Mouse (Mus musculus) heart, embryonic 14.5 days (tissue): ENCODE data around the gene Efr3b. TPM values are rescaled to one million over a fixed set of nuclear protein-coding genes. Genes with fewer than 3 reads are reported as not detected.
A peak's percentile ranks its signal among the peaks of the same experiment; 100 is the strongest.

Experiments
- ATAC-seq: fragments of 200-750 bp; cut with Nextera tagmentation; 2 replicates; pipeline ENCODE4 v1.8.0; 2017; ENCODE audit warnings: low read depth, moderate TSS enrichment; ENCODE audit not compliant: insufficient number of reproducible peaks, insufficient read depth, low FRiP score
- H3K27ac ChIP-seq, 2 experiments: fragments of 200-500 bp in 1 of 2; fragments of 300-500 bp in 1 of 2; sonication (generic) in 1 of 2; replicated peaks in 1 of 2; 2 replicates each; pipeline ENCODE4 v1.5.1; 2012 to 2014; ENCODE audit warnings: low read depth in 2 of 2, low read length in 2 of 2, control low read depth in 1 of 2, mild to moderate bottlenecking in 1 of 2, mixed read lengths in 1 of 2; ENCODE audit not compliant: control insufficient read depth in 1 of 2, insufficient read depth in 1 of 2
- H3K27me3 ChIP-seq: fragments of 300-500 bp; sonication (generic); 2 replicates; pipeline ENCODE4 v1.6.1; 2014; ENCODE audit warnings: mild to moderate bottlenecking, low read length, control low read depth; ENCODE audit not compliant: control insufficient read depth, insufficient read depth
- H3K36me3 ChIP-seq: fragments of 300-500 bp; sonication (generic); 2 replicates; pipeline ENCODE4 v1.6.1; 2014; ENCODE audit warnings: mild to moderate bottlenecking, control low read depth, low read length, mixed read lengths; ENCODE audit not compliant: control insufficient read depth, insufficient read depth
- H3K4me1 ChIP-seq, 2 experiments: fragments of 200-500 bp in 1 of 2; fragments of 300-500 bp in 1 of 2; sonication (generic) in 1 of 2; 2 replicates each; pipeline ENCODE4 v1.6.1; 2012 to 2014; ENCODE audit warnings: low read length in 2 of 2, control low read depth in 1 of 2, mixed read lengths in 1 of 2; ENCODE audit not compliant: control insufficient read depth in 2 of 2, insufficient read depth in 2 of 2
- H3K4me2 ChIP-seq: fragments of 300-500 bp; sonication (generic); 2 replicates; pipeline ENCODE4 v1.6.1; 2014; ENCODE audit warnings: mild to moderate bottlenecking, low read length
- H3K4me3 ChIP-seq, 2 experiments: fragments of 200-500 bp in 1 of 2; fragments of 300-500 bp in 1 of 2; sonication (generic) in 1 of 2; 2 replicates each; pipeline ENCODE4 v1.5.1; 2012 to 2014; ENCODE audit warnings: low read length in 2 of 2, mild to moderate bottlenecking in 2 of 2, control low read depth in 1 of 2, low read depth in 1 of 2, moderate library complexity in 1 of 2; ENCODE audit not compliant: control insufficient read depth in 1 of 2, insufficient read depth in 1 of 2
- H3K9ac ChIP-seq: fragments of 300-500 bp; sonication (generic); 2 replicates; pipeline ENCODE4 v1.6.1; 2014; ENCODE audit warnings: mild to moderate bottlenecking, low read length
- H3K9me3 ChIP-seq: fragments of 300-500 bp; sonication (generic); 2 replicates; pipeline ENCODE4 v1.6.1; 2016; ENCODE audit warnings: low read length, control low read depth; ENCODE audit not compliant: control insufficient read depth
- WGBS: fragments of 180-500 bp; shearing (Covaris S2); extraction: QIAGEN DNeasy Blood & Tissue Kit; methylation state at CpG from one replicate; pipeline ENCODE4 v1.1.7; 2014; 5-methylcytosine and 5-hydroxymethylcytosine counted together
- polyA plus RNA-seq: library from polyadenylated mRNA; unstranded; fragments of >200 nt; fragmentation: Nextera tagmentation; extraction: Ambion mirVana; gene quantifications from 2 replicates; pipeline ENCODE4 v1.2.1, GENCODE M21; 2014

The Efr3b gene
- polyA plus RNA-seq, 1 experiment from 2014 or later, result 4.4 TPM

- 60% methylated on average over 4 of the region's 4 CpGs for WGBS
- ATAC-seq, result no peak
- H3K4me1 ChIP-seq, result peaks cover 14 to 19% of the 10 kb centered on the region in 2 experiments; a peak in 3 of 4 replicates
- no peaks in the 10 kb centered on the region for H3K27me3 ChIP-seq
- no peak overlapping the region for H3K27ac ChIP-seq
- no peak overlapping the region for H3K4me2 ChIP-seq
- H3K4me3 ChIP-seq, result no peak overlapping the region
- no peak overlapping the region for H3K9ac ChIP-seq
- no peaks in the 10 kb centered on the region for H3K9me3 ChIP-seq
- H3K36me3 ChIP-seq, result no peaks in the 10 kb centered on the region
These were observed 9.7 kb downstream of the Efr3b start for GRCm38 (mm10) chr12:4029064-4029463.

- no peak for ATAC-seq
- Histone ChIP-seq H3K27me3 (no peaks in the 10 kb centered on the region), H3K4me3 (no peak overlapping the region), H3K9ac (no peak overlapping the region), H3K4me2 (no peak overlapping the region), H3K27ac (no peak overlapping the region), H3K9me3 (no peaks in the 10 kb centered on the region), H3K36me3 (no peaks in the 10 kb centered on the region), H3K4me1 (peaks cover 14 to 23% of the 10 kb centered on the region in 2 experiments; a peak in 3 of 4 replicates)
- WGBS, result 59% methylated on average over 11 of the region's 11 CpGs
These were observed 10.2 kb downstream of the Efr3b start for GRCm38 (mm10) chr12:4028516-4028915.

- Histone ChIP-seq H3K9me3 (no peaks in the 10 kb centered on the region), H3K27ac (peak overlapping the region; percentile 40 to 89; a peak in 2 of 4 replicates), H3K36me3 (no peaks in the 10 kb centered on the region), H3K27me3 (no peaks in the 10 kb centered on the region), H3K4me1 (peaks cover 25 to 39% of the 10 kb centered on the region in 2 experiments), H3K4me3 (no peak overlapping the region), H3K9ac (peak overlapping the region; percentile 35; the same call in 1 of the 2 replicates), H3K4me2 (no peak overlapping the region)
- no peak for ATAC-seq
- 33% methylated on average over 5 of the region's 5 CpGs for WGBS
These were observed 14.4 kb downstream of the Efr3b start for GRCm38 (mm10) chr12:4024356-4024755.

DNA sequence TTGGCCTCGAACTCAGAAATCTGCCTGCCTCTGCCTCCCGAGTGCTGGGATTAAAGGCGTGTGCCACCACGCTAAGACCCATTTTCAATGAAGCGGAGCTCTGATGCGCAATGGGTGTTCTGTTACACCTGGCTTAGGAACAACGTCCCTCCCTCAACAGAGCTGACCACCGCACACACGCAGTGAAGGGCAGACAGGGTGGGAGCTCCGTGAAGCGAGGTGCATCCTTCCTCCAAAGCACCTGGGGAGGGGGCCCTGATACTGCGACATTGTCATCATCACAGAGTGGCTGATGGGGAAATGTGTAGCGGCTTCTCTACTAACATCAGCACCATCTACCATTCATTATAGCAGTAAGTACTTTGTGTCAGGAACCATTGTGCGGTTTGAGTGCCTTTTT is 15.2 kb downstream of the Efr3b start:
- 95% methylated on average over 14 of the region's 14 CpGs for WGBS
- Histone ChIP-seq H3K4me3 (no peak overlapping the region), H3K27me3 (no peaks in the 10 kb centered on the region), H3K4me1 (peaks cover 23 to 39% of the 10 kb centered on the region in 2 experiments), H3K9me3 (no peaks in the 10 kb centered on the region), H3K27ac (peak overlapping the region in 1 of 2 experiments; percentile 89; a peak in 1 of 4 replicates), H3K36me3 (no peaks in the 10 kb centered on the region), H3K9ac (no peak overlapping the region), H3K4me2 (no peak overlapping the region)
- no peak for ATAC-seq

DNA sequence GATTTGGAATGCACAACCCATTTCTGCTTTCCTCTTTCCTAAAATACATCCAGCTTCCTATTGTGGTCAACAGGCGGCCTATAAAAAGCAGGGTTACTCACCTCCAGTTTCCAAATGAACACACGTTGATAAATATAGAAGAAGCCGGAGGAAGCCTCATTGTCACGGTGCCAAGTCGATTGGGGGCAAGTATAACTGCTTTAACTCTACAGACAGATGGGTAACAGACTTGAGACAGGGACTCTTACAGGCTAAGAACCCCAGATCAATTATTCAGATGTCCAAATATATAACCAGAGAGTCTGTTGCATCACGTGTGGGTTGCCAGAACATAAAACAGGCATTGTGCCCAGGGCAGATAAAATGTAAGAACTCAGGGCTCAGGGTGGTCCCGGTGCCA is 15.9 kb downstream of the Efr3b start:
- no peaks in the 10 kb centered on the region for H3K36me3 ChIP-seq
- H3K4me1 ChIP-seq, result peaks cover 20 to 39% of the 10 kb centered on the region in 2 experiments
- peak overlapping the region; percentile 48 for H3K4me2 ChIP-seq
- peak overlapping the region; percentile 86 to 89 for H3K27ac ChIP-seq
- no peak overlapping the region for H3K4me3 ChIP-seq
- no peaks in the 10 kb centered on the region for H3K27me3 ChIP-seq
- ATAC-seq, result no peak
- 13% methylated on average over 7 of the region's 7 CpGs for WGBS
- H3K9ac ChIP-seq, result peak overlapping the region; percentile 21; the same call in 1 of the 2 replicates
- no peaks in the 10 kb centered on the region for H3K9me3 ChIP-seq

DNA sequence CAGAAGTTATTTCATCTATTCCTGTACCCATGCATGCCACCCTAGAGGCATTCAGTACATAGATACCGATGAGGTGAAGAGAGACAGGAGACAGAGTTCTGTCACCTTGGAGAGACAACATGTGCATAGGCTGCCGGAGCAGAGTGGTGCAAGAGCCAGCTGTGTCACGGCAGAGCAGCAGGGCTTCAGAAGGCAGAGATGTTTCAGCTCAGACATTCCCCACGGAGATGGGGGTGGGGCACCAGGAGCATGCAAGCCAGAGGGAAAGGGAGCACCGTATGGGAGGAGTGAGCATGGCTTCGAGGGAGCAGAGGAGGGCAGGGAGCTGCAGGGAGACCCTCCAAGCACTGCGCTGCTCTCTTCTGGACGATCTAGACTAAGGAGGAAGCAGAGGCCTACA is 18.2 kb downstream of the Efr3b start:
- no peaks in the 10 kb centered on the region for H3K27me3 ChIP-seq
- WGBS, result 18% methylated on average over 8 of the region's 8 CpGs
- H3K4me3 ChIP-seq, result no peak overlapping the region
- no peaks in the 10 kb centered on the region for H3K36me3 ChIP-seq
- no peak overlapping the region for H3K9ac ChIP-seq
- peak; percentile 77 for ATAC-seq
- H3K27ac ChIP-seq, result peak overlapping the region; percentile 77 to 83
- H3K9me3 ChIP-seq, result no peaks in the 10 kb centered on the region
- H3K4me1 ChIP-seq, result peaks cover 23 to 48% of the 10 kb centered on the region in 2 experiments
- H3K4me2 ChIP-seq, result peak overlapping the region; percentile 33

- Histone ChIP-seq H3K27me3 (no peaks in the 10 kb centered on the region), H3K9ac (no peak overlapping the region), H3K36me3 (no peaks in the 10 kb centered on the region), H3K9me3 (no peaks in the 10 kb centered on the region), H3K4me3 (no peak overlapping the region), H3K4me2 (no peak overlapping the region), H3K27ac (peak overlapping the region in 1 of 2 experiments; percentile 47; a peak in 1 of 4 replicates), H3K4me1 (peaks cover 6 to 17% of the 10 kb centered on the region in 2 experiments)
- ATAC-seq, result no peak
- WGBS, result 19% methylated on average over 7 of the region's 7 CpGs
These were observed 22.4 kb downstream of the Efr3b start for GRCm38 (mm10) chr12:4016321-4016720.

- WGBS, result 66% methylated on average over 4 of the region's 4 CpGs
- Histone ChIP-seq H3K4me3 (no peak overlapping the region), H3K36me3 (no peaks in the 10 kb centered on the region), H3K4me1 (peaks cover 5 to 12% of the 10 kb centered on the region in 2 experiments), H3K4me2 (no peak overlapping the region), H3K9ac (no peak overlapping the region), H3K9me3 (no peaks in the 10 kb centered on the region), H3K27me3 (no peaks in the 10 kb centered on the region), H3K27ac (peak overlapping the region in 1 of 2 experiments; percentile 47; a peak in 1 of 4 replicates)
- no peak for ATAC-seq
These were observed 23.0 kb downstream of the Efr3b start for GRCm38 (mm10) chr12:4015741-4016140.
